Mouse (Mus musculus): ENCODE measurements around the gene Rars2. TPM values are rescaled to one million over a fixed set of nuclear protein-coding genes. Genes with fewer than 3 reads are reported as not detected.

Rars2 gene
- polyA plus RNA-seq, 1 experiment from 2014 or later = 76.7 TPM

DNA sequence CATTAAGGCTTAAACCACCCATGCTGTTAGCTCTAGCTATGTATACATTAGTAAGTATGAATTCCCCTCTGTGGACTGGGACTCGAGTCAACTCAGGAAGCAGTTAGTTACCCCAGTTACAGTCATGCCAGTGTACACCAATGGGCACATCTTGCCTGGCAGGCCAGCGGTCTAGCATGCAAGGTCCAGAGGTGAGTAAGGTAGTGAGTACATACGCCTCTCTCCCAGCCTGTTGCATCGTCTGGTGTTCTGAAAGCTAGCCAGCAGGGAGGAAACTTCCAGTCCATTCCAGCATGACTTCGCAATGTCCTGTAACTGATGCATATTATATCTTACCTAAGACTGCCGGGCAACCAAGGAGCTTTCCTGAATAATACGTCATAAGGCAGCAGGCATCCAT, 38.4 kb downstream of the Rars2 start:
- no peaks in the 10 kb centered on the region for H3K27me3 ChIP-seq
- no peak overlapping the region for H3K4me2 ChIP-seq (replicated peaks)
- H3K4me3 ChIP-seq = no peak overlapping the region
- peaks cover 59% of the 10 kb centered on the region for H3K36me3 ChIP-seq
- no peaks in the 10 kb centered on the region for H3K4me1 ChIP-seq
- 91% methylated on average over 7 of the region's 7 CpGs for WGBS
- no peaks in the 10 kb centered on the region for H3K9me3 ChIP-seq
- ATAC-seq (ENCODE audit: low FRiP score, low read depth) = no peak
- H3K9ac ChIP-seq (replicated peaks) = no peak overlapping the region
- H3K27ac ChIP-seq (replicated peaks) = no peak overlapping the region

DNA sequence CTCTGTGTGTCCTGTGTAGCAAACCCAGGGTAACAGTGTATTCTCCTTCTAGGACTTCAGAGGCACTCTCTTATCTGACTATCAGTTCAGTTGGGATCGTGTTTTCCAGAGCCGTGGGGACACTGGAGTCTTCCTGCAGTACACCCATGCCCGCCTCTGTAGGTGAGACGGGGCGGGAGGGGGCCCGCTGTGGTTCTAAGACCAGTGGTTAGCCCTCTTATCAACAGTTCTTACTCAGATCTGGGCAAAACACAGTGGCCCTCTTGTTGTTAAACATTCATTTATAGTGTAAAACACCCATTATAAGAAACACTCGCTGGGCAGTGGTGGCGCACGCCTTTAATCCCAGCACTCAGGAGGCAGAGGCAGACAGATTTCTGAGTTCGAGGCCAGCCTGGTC, 41.3 kb downstream of the Rars2 start:
- WGBS = 97% methylated on average over 10 of the region's 10 CpGs
- Histone ChIP-seq H3K4me2 (replicated peaks) (no peak overlapping the region), H3K4me1 (no peaks in the 10 kb centered on the region), H3K27ac (replicated peaks) (no peak overlapping the region), H3K27me3 (no peaks in the 10 kb centered on the region), H3K9me3 (no peaks in the 10 kb centered on the region), H3K4me3 (no peak overlapping the region), H3K9ac (replicated peaks) (no peak overlapping the region), H3K36me3 (peaks cover 80% of the 10 kb centered on the region)
- ATAC-seq (ENCODE audit: low FRiP score, low read depth) = no peak

DNA sequence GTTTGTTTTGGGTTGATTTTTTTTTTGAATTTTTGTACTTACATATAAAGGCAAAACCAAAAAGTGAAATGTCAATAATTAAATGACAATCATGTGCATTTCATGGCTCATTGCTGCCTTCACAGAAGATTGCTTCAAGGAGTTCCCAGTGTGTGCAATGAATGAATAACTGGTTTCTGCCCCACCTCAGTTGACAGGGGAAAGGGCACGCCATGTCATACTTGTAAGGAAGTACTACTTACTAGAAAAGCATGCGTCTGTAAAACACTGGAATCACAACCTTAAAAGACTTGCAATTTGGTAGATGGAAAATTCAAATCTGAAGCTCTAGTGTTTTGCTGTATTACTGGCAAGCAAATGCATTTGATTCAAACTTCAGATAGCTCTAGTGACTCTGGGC, 44.3 kb downstream of the Rars2 start:
- no peak overlapping the region for H3K4me3 ChIP-seq
- H3K4me1 ChIP-seq = no peaks in the 10 kb centered on the region
- ATAC-seq (ENCODE audit: low FRiP score, low read depth) = no peak
- H3K4me2 ChIP-seq (replicated peaks) = no peak overlapping the region
- H3K27me3 ChIP-seq = no peaks in the 10 kb centered on the region
- H3K27ac ChIP-seq (replicated peaks) = no peak overlapping the region
- no peak overlapping the region for H3K9ac ChIP-seq (replicated peaks)
- H3K36me3 ChIP-seq = peaks cover 85% of the 10 kb centered on the region
- H3K9me3 ChIP-seq = no peaks in the 10 kb centered on the region
- 95% methylated on average over 2 of the region's 2 CpGs for WGBS

DNA sequence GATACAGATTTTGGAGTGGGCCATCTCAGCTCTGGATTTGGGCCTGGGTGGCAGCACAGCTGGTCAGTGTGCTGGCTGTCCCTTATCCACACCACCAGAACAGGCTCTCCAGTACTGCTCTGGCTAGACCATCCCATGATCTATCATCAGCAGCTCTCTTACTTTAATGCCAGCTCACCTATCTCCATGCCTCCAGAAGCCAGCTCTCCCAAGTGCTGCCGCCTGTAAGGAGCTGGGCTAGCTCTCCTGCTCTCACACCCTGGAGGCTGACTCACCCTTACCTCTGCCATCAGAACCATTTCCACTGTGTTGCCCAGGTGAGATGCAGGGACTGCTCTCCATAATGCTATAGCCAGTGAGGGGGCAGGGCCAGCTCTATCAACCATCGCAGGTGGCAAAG, 46.8 kb downstream of the Rars2 start:
- Histone ChIP-seq H3K9ac (replicated peaks) (no peak overlapping the region), H3K4me3 (no peak overlapping the region), H3K9me3 (no peaks in the 10 kb centered on the region), H3K4me1 (no peaks in the 10 kb centered on the region), H3K4me2 (replicated peaks) (no peak overlapping the region), H3K36me3 (peaks cover 85% of the 10 kb centered on the region), H3K27me3 (no peaks in the 10 kb centered on the region), H3K27ac (replicated peaks) (no peak overlapping the region)
- ATAC-seq (ENCODE audit: low FRiP score, low read depth) = no peak
- 89% methylated on average over 2 of the region's 2 CpGs for WGBS

DNA sequence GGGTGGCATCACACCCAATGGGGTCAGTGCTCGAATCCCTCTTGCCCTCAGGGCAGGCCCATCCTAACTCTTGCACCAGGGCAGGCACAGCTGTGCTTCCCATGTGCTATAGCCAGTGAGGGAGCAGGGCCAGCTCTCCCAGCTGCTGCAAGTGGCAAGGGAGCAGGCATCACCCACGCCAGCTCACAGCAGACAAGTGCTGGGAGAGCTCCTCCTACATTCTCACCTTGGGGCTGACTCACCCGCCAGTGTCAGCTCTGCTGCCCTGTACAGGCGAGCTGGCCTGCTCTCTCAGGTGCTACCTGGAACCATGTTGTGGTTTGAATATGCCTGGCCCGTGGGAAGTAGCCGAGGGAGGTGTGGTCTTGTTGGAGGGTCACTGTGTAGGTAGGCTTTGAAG, 47.2 kb downstream of the Rars2 start:
- H3K27me3 ChIP-seq = no peaks in the 10 kb centered on the region
- ATAC-seq (ENCODE audit: low FRiP score, low read depth) = no peak
- H3K4me1 ChIP-seq = no peaks in the 10 kb centered on the region
- H3K4me3 ChIP-seq = no peak overlapping the region
- no peak overlapping the region for H3K4me2 ChIP-seq (replicated peaks)
- 87% methylated on average over 6 of the region's 6 CpGs for WGBS
- no peak overlapping the region for H3K27ac ChIP-seq (replicated peaks)
- no peaks in the 10 kb centered on the region for H3K9me3 ChIP-seq
- no peak overlapping the region for H3K9ac ChIP-seq (replicated peaks)
- H3K36me3 ChIP-seq = peaks cover 86% of the 10 kb centered on the region

DNA sequence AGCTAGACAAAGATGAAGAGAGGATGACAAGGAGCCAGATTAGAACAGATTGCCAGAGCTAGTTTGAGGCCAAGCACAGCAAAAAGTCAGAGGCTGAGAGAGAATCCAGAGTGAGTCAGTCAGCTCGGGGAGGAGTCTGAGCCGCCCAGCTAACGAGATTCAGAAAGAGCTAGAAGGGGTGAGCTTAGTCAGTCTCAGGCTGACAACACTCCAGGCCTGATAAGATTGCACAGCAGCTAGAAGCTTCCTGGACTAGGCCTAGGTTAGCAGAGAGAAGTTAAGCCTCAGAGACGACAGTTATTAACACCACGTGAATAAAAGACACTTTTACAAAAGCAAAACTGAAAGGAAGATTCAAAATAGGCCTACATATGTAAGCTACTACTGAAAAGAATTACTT, 53.2 kb downstream of the Rars2 start:
- H3K4me2 ChIP-seq (replicated peaks) = no peak overlapping the region
- no peaks in the 10 kb centered on the region for H3K4me1 ChIP-seq
- 94% methylated on average over 5 of the region's 5 CpGs for WGBS
- H3K36me3 ChIP-seq = peaks cover 51% of the 10 kb centered on the region
- H3K27me3 ChIP-seq = no peaks in the 10 kb centered on the region
- ATAC-seq (ENCODE audit: low FRiP score, low read depth) = no peak
- no peak overlapping the region for H3K4me3 ChIP-seq
- H3K9me3 ChIP-seq = no peaks in the 10 kb centered on the region
- no peak overlapping the region for H3K9ac ChIP-seq (replicated peaks)
- H3K27ac ChIP-seq (replicated peaks) = no peak overlapping the region

DNA sequence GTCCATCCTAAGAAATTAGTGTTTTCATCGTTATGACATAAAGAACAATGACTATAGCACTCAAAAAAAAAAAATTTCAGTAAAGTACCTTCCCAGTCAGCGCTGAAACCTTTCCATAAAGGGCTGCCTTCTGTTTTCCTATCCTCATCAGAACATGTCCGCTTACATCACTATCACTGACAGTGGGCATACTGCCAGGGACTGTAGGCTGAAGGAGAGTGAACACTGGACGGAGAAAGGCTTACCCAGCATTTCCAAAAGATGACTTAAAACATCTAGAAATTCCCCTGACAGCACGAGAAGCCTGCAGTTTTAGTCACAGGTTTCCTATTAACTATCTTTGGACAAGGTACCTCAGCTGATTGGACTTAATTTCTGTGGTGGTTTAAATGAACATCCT, 59.0 kb downstream of the Rars2 start:
- H3K27me3 ChIP-seq = no peaks in the 10 kb centered on the region
- no peak for ATAC-seq (ENCODE audit: low FRiP score, low read depth)
- WGBS = 96% methylated on average over 5 of the region's 5 CpGs
- no peak overlapping the region for H3K27ac ChIP-seq (replicated peaks)
- H3K9me3 ChIP-seq = no peaks in the 10 kb centered on the region
- no peak overlapping the region for H3K4me2 ChIP-seq (replicated peaks)
- peaks cover 30% of the 10 kb centered on the region for H3K36me3 ChIP-seq
- no peaks in the 10 kb centered on the region for H3K4me1 ChIP-seq
- H3K9ac ChIP-seq (replicated peaks) = no peak overlapping the region
- H3K4me3 ChIP-seq = no peak overlapping the region

DNA sequence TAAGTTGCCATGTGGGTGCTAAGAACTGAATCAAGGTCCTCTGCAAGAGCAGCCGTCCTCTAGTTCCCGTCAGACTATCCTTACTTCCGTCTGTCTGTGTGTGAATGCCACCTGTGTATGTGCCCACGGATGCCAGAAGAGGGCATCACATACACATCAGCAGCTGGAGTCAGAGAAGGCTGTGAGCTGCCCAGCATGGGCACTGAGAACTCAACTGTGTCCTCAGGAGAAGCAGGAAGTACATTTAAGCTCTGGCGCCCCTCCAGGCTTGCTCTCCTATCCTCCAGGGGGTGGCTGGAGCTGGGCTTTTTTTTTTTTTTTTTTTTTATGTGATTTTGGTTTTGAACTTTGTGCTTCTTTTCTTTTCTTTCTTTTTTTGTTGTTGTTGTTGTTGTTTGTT, 65.8 kb downstream of the Rars2 start:
- H3K4me3 ChIP-seq = no peak overlapping the region
- H3K9me3 ChIP-seq = no peaks in the 10 kb centered on the region
- no peak overlapping the region for H3K9ac ChIP-seq (replicated peaks)
- H3K27ac ChIP-seq (replicated peaks) = no peak overlapping the region
- 83% methylated on average over 5 of the region's 5 CpGs for WGBS
- H3K4me2 ChIP-seq (replicated peaks) = no peak overlapping the region
- no peak for ATAC-seq (ENCODE audit: low FRiP score, low read depth)
- H3K36me3 ChIP-seq = peaks cover 31% of the 10 kb centered on the region
- no peaks in the 10 kb centered on the region for H3K4me1 ChIP-seq
- no peaks in the 10 kb centered on the region for H3K27me3 ChIP-seq

DNA sequence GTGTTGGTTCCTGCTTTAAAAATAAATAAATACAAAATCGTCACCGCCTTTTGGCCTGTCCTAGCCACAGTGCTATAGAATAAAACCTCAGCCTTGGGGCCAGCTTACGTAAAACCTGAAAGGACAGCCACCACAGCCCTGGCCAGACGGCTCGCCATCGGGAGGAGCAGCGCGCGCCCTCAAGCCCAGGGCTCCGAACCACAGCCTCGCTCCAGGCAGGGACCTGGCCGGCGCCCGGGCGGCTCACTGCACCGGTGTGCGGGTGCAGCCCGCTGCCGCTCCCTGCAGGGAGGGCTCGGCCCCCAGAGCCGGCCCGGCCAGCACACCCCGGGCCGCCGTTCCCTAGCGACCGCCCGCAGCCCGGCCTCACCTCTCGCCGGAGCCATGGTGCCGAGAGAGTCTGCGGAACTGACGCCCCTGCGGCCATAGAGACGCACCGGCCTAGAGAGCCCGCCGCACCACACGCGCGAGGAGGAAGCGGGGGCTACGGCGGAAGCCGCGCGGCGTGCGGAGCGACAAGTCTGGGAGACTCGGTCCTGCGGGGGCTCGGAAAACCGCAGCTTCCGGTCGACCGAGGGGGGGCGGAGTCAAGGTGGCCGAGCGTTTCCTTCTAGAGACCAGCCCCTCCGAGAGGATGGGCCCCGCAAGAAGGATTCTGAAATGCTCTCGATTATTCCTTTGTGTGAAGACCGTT, 72.3 kb downstream of the Rars2 start, which contains the start of gene Slc35a1:
Gene Slc35a1 (minus strand): TSS at position 565 of the 694 bp plus-strand sequence.
- Histone ChIP-seq H3K4me2 (replicated peaks) (peak within 1 kb of the TSS; percentile 49), H3K36me3 (peaks cover 9% of the 10 kb centered on the region; the same call in 1 of the 2 replicates), H3K9ac (replicated peaks) (peak within 1 kb of the TSS; percentile 88), H3K27ac (replicated peaks) (peak within 1 kb of the TSS; percentile 95), H3K27me3 (no peaks in the 10 kb centered on the region), H3K4me3 (peak within 1 kb of the TSS; percentile 67), H3K4me1 (peaks cover 6% of the 10 kb centered on the region), H3K9me3 (no peaks in the 10 kb centered on the region)
- ATAC-seq (ENCODE audit: low FRiP score, low read depth) = peak; percentile 98
- WGBS = 1% methylated on average over 65 of the region's 65 CpGs

DNA sequence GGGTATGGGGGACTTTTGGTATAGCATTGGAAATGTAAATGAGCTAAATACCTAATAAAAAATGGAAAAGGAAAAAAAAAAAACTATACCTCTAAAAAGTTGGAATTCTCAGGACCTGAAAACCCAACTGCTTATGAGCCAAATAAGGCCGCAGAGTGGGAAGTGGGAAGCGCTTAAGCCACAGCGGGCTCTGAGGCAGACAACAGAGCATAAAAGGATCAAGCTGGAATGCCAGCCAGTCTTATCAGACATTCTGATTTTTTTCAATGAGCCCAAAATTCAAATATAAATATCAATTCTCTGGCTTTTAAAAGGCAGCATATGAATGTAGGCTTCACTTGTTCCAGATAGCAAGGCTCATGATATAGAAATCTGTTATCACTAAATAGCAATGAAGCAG, 73.3 kb downstream of the Rars2 start:
- Histone ChIP-seq H3K4me3 (no peak overlapping the region), H3K4me1 (peaks cover 6% of the 10 kb centered on the region), H3K9ac (replicated peaks) (no peak overlapping the region), H3K27me3 (no peaks in the 10 kb centered on the region), H3K27ac (replicated peaks) (0 out of 2 replicates have a peak overlapping the region, but pooled peaks have one; percentile 8), H3K9me3 (no peaks in the 10 kb centered on the region), H3K36me3 (no peaks in the 10 kb centered on the region; the same call in 1 of the 2 replicates), H3K4me2 (replicated peaks) (peak overlapping the region; percentile 49; the same call in 1 of the 2 replicates)
- ATAC-seq (ENCODE audit: low FRiP score, low read depth) = no peak
- 74% methylated on average over 3 of the region's 3 CpGs for WGBS

DNA sequence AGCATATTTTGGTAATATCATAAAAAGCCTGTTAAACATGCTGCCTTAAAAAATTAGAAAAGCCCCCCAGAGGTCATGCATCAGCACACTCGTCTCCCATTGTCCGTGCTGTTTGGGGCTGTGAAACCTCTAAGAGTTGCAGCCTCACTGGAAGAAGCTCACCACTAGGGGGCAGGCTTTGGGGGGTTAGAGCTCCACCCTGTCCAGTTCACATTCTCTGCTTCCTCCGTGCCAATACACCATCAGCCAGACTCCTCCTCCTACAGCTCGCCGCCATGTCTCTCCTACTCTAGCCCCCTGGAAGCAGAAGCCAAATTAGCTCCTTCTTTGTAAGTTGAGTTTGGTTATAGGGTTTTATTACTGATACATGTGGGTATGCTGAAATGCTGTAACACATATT, 86.8 kb downstream of the Rars2 start:
- Histone ChIP-seq H3K36me3 (no peaks in the 10 kb centered on the region), H3K9me3 (no peaks in the 10 kb centered on the region), H3K4me1 (no peaks in the 10 kb centered on the region), H3K27ac (replicated peaks) (no peak overlapping the region), H3K27me3 (no peaks in the 10 kb centered on the region), H3K9ac (replicated peaks) (no peak overlapping the region), H3K4me2 (replicated peaks) (no peak overlapping the region), H3K4me3 (no peak overlapping the region)
- WGBS = 39% methylated on average over 5 of the region's 5 CpGs
- ATAC-seq (ENCODE audit: low FRiP score, low read depth) = peak; percentile 34; the same call in 1 of the 2 replicates

DNA sequence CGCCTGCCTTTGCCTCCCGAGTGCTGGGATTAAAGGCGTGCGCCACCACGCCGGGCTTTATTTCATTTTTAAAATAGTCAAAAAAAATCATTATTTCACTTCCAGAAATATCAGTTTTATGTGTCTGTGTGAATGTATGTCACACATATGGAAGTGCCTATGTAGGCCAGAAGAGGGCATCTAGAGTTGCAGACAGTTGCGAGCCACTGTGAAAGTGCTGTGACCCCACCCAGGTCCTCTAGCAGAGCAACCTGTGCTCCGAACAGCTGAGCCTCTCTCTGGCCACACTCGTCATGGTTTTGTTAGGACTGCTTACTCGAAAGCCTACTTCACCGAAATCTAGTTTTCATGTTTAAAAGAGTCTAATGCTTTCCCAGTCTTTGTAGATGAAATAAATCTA, 87.5 kb downstream of the Rars2 start:
- 97% methylated on average over 11 of the region's 11 CpGs for WGBS
- no peak for ATAC-seq (ENCODE audit: low FRiP score, low read depth)
- Histone ChIP-seq H3K27ac (replicated peaks) (no peak overlapping the region), H3K27me3 (no peaks in the 10 kb centered on the region), H3K9ac (replicated peaks) (no peak overlapping the region), H3K4me1 (no peaks in the 10 kb centered on the region), H3K36me3 (no peaks in the 10 kb centered on the region), H3K4me2 (replicated peaks) (no peak overlapping the region), H3K9me3 (no peaks in the 10 kb centered on the region), H3K4me3 (no peak overlapping the region)

DNA sequence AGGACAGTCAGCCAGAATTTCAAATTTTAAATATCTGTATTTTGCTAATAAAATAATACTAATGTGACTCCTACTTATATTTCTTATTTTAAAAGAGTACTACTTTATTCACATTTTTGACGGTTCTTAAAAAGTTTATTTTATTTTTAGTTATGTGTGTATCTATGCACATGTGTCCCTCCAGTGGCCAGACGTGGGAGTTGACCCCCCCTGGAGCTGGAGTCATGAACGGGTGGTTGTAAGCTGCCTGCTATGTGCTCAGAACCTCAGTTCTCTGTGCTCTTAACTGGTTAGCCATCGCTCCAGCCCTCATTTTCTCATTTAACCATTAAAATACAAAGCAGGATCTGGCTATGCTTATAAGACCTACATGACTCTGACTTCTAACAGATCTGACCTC, 88.3 kb downstream of the Rars2 start:
- no peaks in the 10 kb centered on the region for H3K9me3 ChIP-seq
- no peak overlapping the region for H3K4me2 ChIP-seq (replicated peaks)
- no peak overlapping the region for H3K4me3 ChIP-seq
- H3K36me3 ChIP-seq = no peaks in the 10 kb centered on the region
- no peak overlapping the region for H3K27ac ChIP-seq (replicated peaks)
- 77% methylated on average over 4 of the region's 4 CpGs for WGBS
- ATAC-seq (ENCODE audit: low FRiP score, low read depth) = no peak
- H3K27me3 ChIP-seq = no peaks in the 10 kb centered on the region
- H3K9ac ChIP-seq (replicated peaks) = no peak overlapping the region
- H3K4me1 ChIP-seq = no peaks in the 10 kb centered on the region
